Mouse (Mus musculus) kidney, adult 18-20 months (tissue): ENCODE results near the gene Anapc5.

ENCODE experiments used
- DNase-seq: peaks from one replicate; pipeline ENCODE4 v3.0.0; 2021

Gene Anapc5

GRCm38 (mm10) chr5:122799379-122800344 lies 21.5 kb downstream of the Anapc5 start:
- peak; percentile 62 for DNase-seq

GRCm38 (mm10) chr5:122798557-122799378 lies 22.4 kb downstream of the Anapc5 start:
- peak; percentile 40 for DNase-seq

GRCm38 (mm10) chr5:122797866-122798265 lies 23.3 kb downstream of the Anapc5 start:
- no peak for DNase-seq

- DNase-seq: no peak
Observed at GRCm38 (mm10) chr5:122788696-122789095, 32.4 kb downstream of the Anapc5 start.

GRCm38 (mm10) chr5:122786035-122786819 lies 34.9 kb downstream of the Anapc5 start:
- no peak for DNase-seq

GRCm38 (mm10) chr5:122783726-122784406 lies 37.3 kb downstream of the Anapc5 start:
- no peak for DNase-seq

GRCm38 (mm10) chr5:122782066-122782465 lies 39.1 kb downstream of the Anapc5 start:
- no peak for DNase-seq

- DNase-seq: no peak
Observed at GRCm38 (mm10) chr5:122780791-122781432, 40.2 kb downstream of the Anapc5 start.

- peak; percentile 83 for DNase-seq
Observed at GRCm38 (mm10) chr5:122779277-122779834, 41.8 kb downstream of the Anapc5 start, which contains the start of gene Camkk2. Camkk2 (minus strand) TSS chr5:122779409.

GRCm38 (mm10) chr5:122778231-122779226 lies 42.6 kb downstream of the Anapc5 start:
- peak; percentile 47 for DNase-seq

GRCm38 (mm10) chr5:122777322-122777721 lies 43.8 kb downstream of the Anapc5 start:
- DNase-seq: no peak

GRCm38 (mm10) chr5:122775646-122776286 lies 45.4 kb downstream of the Anapc5 start:
- no peak for DNase-seq

- DNase-seq: no peak
Observed at GRCm38 (mm10) chr5:122774743-122775611, 46.2 kb downstream of the Anapc5 start.

GRCm38 (mm10) chr5:122773756-122774155 lies 47.4 kb downstream of the Anapc5 start:
- DNase-seq: no peak

GRCm38 (mm10) chr5:122771428-122771827 lies 49.7 kb downstream of the Anapc5 start:
- DNase-seq: no peak

- DNase-seq: peak; percentile 74
Observed at GRCm38 (mm10) chr5:122770806-122771261, 50.3 kb downstream of the Anapc5 start.

GRCm38 (mm10) chr5:122770304-122770703 lies 50.8 kb downstream of the Anapc5 start:
- no peak for DNase-seq

- DNase-seq: no peak
Observed at GRCm38 (mm10) chr5:122769101-122769568, 52.0 kb downstream of the Anapc5 start.
